Mouse (Mus musculus): ENCODE results near the gene Pla2g3.

Pla2g3 gene

GRCm38 (mm10) chr11:3537711-3538110, 49.6 kb downstream of the Pla2g3 start:
- DNase-seq (ENCODE audit: low read depth), result peak; percentile 38

- DNase-seq (ENCODE audit: low read depth), result no peak
Measured at GRCm38 (mm10) chr11:3538341-3538740, 50.3 kb downstream of the Pla2g3 start.

GRCm38 (mm10) chr11:3539111-3539825, 51.2 kb downstream of the Pla2g3 start:
- peak; percentile 86 for DNase-seq (ENCODE audit: low read depth)

- no peak for DNase-seq (ENCODE audit: low read depth)
Measured at GRCm38 (mm10) chr11:3539826-3540196, 51.7 kb downstream of the Pla2g3 start.

- DNase-seq (ENCODE audit: low read depth), result no peak
Measured at GRCm38 (mm10) chr11:3540451-3541085, 52.5 kb downstream of the Pla2g3 start, which contains the start of gene Smtn. Gene Smtn (minus strand): TSS chr11:3540612.

- DNase-seq (ENCODE audit: low read depth), result no peak
Measured at GRCm38 (mm10) chr11:3541932-3542331, 53.8 kb downstream of the Pla2g3 start.

GRCm38 (mm10) chr11:3543001-3543400, 54.9 kb downstream of the Pla2g3 start:
- DNase-seq (ENCODE audit: low read depth), result no peak

- no peak for DNase-seq (ENCODE audit: low read depth)
Measured at GRCm38 (mm10) chr11:3544409-3544808, 56.3 kb downstream of the Pla2g3 start.

- DNase-seq (ENCODE audit: low read depth), result no peak
Measured at GRCm38 (mm10) chr11:3545531-3546241, 57.6 kb downstream of the Pla2g3 start.

GRCm38 (mm10) chr11:3546242-3546562, 58.1 kb downstream of the Pla2g3 start:
- DNase-seq (ENCODE audit: low read depth), result no peak

GRCm38 (mm10) chr11:3547047-3547446, 59.0 kb downstream of the Pla2g3 start:
- DNase-seq (ENCODE audit: low read depth), result no peak

GRCm38 (mm10) chr11:3547969-3548368, 59.9 kb downstream of the Pla2g3 start:
- peak; percentile 31 for DNase-seq (ENCODE audit: low read depth)

- no peak for DNase-seq (ENCODE audit: low read depth)
Measured at GRCm38 (mm10) chr11:3548564-3549295, 60.6 kb downstream of the Pla2g3 start.
